Mouse (Mus musculus) stomach, postnatal 0 days (tissue): ENCODE measurements around the gene Slc25a11. TPM values are rescaled to one million over a fixed set of nuclear protein-coding genes. Genes with fewer than 3 reads are reported as not detected.

Experiments
- ATAC-seq: fragments of 200-750 bp; cut with Nextera tagmentation; 2 replicates; pipeline ENCODE4 v1.8.0; 2017; ENCODE audit not compliant: low FRiP score, low TSS enrichment
- DNase-seq: peaks from one replicate; pipeline ENCODE4 v3.0.0-alpha.2; 2016; ENCODE audit warnings: low spot score
- H3K27ac ChIP-seq: fragments of 300-500 bp; sonication (generic); replicated peaks from 2 replicates; pipeline ENCODE4 v1.5.1; 2014; ENCODE audit warnings: mild to moderate bottlenecking, control low read depth
- H3K27me3 ChIP-seq: fragments of 300-500 bp; sonication (generic); 2 replicates; pipeline ENCODE4 v1.6.1; 2014; ENCODE audit warnings: low read length; ENCODE audit not compliant: control insufficient read depth, insufficient read depth
- H3K36me3 ChIP-seq: fragments of 300-500 bp; sonication (generic); 2 replicates; pipeline ENCODE4 v1.6.1; 2014; ENCODE audit warnings: low read length, mixed read lengths; ENCODE audit not compliant: control insufficient read depth, insufficient read depth
- H3K4me1 ChIP-seq: fragments of 300-500 bp; sonication (generic); replicated peaks from 2 replicates; pipeline ENCODE4 v1.6.1; 2014; ENCODE audit warnings: antibody characterized with exemption; ENCODE audit not compliant: control insufficient read depth, insufficient read depth
- H3K4me2 ChIP-seq: fragments of 300-500 bp; sonication (generic); replicated peaks from 2 replicates; pipeline ENCODE4 v1.6.1; 2014; ENCODE audit warnings: low read depth, mild to moderate bottlenecking, control low read depth, moderate library complexity
- H3K4me3 ChIP-seq: fragments of 300-500 bp; sonication (generic); 2 replicates; pipeline ENCODE4 v1.5.1; 2014; ENCODE audit warnings: low read depth, low read length, control low read depth
- H3K9ac ChIP-seq: fragments of 300-500 bp; sonication (generic); 2 replicates; pipeline ENCODE4 v1.6.1; 2014; ENCODE audit warnings: mild to moderate bottlenecking, low read length, control low read depth, mixed read lengths
- H3K9me3 ChIP-seq: fragments of 300-500 bp; sonication (generic); 2 replicates; pipeline ENCODE4 v1.6.1; 2016; ENCODE audit warnings: low read length; ENCODE audit not compliant: control insufficient read depth
- CTCF ChIP-seq: IDR thresholded peaks from 2 replicates; pipeline ENCODE4 v1.5.1; 2016; ENCODE audit warnings: antibody characterized with exemption, low read depth, mild to moderate bottlenecking, moderate library complexity
- EP300 ChIP-seq: optimal IDR thresholded peaks from 2 replicates; pipeline ENCODE3; 2016; ENCODE audit warnings: antibody characterized with exemption
- WGBS: fragments of 180-500 bp; shearing (Covaris S2); extraction: QIAGEN DNeasy Blood & Tissue Kit; methylation state at CpG from one replicate; pipeline ENCODE4 v1.1.7; 2014; 5-methylcytosine and 5-hydroxymethylcytosine counted together
- polyA plus RNA-seq: library from polyadenylated mRNA; unstranded; fragments of >200 nt; fragmentation: Nextera tagmentation; extraction: Ambion mirVana; gene quantifications from 2 replicates; pipeline ENCODE4 v1.2.1, GENCODE M21; 2015

The Slc25a11 gene
- polyA plus RNA-seq, 1 experiment from 2014 or later, result 120 TPM

DNA sequence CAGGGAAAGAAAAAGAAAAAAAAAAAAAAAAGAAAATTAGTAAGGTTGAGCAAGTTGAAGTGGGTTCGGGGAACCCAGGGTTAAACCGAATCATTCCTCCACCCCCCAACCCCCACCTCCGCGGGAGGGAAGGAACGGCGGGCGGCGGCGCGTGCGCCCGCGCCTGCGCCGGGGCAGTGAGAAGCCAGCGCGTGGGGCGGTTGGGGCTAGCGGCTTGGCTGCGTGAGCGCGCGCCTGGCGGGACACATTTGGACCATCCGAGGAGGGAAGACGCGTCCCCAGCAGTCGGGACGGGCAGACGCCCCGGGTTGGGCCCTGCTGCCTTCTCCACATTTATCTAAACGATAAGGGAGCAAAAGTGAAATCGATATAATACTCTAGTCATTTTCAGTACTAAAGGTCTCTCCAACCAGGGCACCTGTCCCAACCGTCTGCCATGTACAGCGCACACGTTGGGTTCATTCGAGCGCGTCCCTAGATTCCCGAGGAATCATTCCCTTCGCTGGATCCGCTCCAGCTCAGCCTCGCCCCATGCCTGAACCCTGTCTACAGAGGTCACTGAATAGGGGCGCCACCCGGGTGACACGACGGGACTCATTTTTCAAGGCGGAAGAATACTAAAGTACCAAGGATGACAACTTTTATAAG, 7.8 kb upstream of the Slc25a11 start:
- Histone ChIP-seq H3K9ac (peak overlapping the region; percentile 67), H3K27ac (peak overlapping the region; percentile 100), H3K9me3 (no peaks in the 10 kb centered on the region), H3K4me3 (peak overlapping the region; percentile 100), H3K27me3 (no peaks in the 10 kb centered on the region), H3K36me3 (peaks cover 5% of the 10 kb centered on the region; the same call in 1 of the 2 replicates), H3K4me2 (peak overlapping the region; percentile 90), H3K4me1 (peaks cover 5% of the 10 kb centered on the region; the same call in 1 of the 2 replicates)
- DNase-seq (peak; percentile 88), ATAC-seq (peak; percentile 43)
- TF ChIP-seq CTCF, result no peak
- TF ChIP-seq EP300, result no peak
- under 1% methylated on average over 47 of the region's 48 CpGs for WGBS

DNA sequence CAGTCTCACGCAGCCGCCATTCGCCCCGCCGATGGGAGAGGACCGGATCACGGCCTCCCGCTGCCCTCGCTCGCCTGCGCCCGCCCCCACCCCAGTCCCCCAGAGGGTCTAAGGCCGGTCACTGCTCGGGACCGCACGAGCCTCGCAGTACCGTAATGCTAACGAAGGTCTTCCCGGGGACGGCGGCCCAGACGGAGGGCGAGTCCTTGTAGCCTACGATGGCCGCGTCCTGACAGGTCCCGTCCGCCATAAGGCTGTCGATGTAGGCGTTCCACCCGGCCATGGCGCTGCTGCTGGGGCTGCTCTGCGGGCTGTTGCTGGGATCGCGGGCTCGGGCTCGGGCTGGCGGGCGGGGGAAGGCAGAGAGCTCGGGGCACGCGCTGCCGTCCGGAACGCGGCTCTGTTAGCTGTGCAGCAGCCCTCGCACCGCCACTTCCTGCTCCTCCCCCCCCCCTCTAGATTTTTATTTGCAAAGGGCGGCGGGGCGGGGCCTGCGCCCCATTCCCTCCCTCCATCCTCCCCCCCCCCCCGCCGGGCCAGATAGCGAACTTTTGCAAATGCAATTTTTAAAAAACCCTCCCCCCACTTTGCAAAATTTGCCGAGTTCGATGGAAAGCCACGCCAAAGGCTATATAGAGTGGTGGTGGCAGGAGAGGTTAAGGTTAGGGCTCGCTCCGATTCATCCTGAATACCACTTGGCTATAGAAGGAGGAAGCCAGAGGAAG, 7.1 kb upstream of the Slc25a11 start, which contains the start of gene Pfn1:
Gene Pfn1, minus strand, starts transcription at position 447 of the 725 bp plus-strand sequence.
- H3K9ac ChIP-seq, result peak within 1 kb of the TSS; percentile 99
- peak within 1 kb of the TSS; percentile 90 for H3K4me2 ChIP-seq
- no peaks in the 10 kb centered on the region for H3K9me3 ChIP-seq
- H3K36me3 ChIP-seq, result peaks cover 10% of the 10 kb centered on the region
- H3K27ac ChIP-seq, result peak within 1 kb of the TSS; percentile 100
- WGBS, result under 1% methylated on average over 44 of the region's 61 CpGs
- no peaks in the 10 kb centered on the region for H3K27me3 ChIP-seq
- TF ChIP-seq EP300 (no peak), CTCF (no peak; the same call in 1 of the 2 replicates)
- H3K4me3 ChIP-seq, result peak within 1 kb of the TSS; percentile 100
- peaks cover 5% of the 10 kb centered on the region; the same call in 1 of the 2 replicates for H3K4me1 ChIP-seq
- ATAC-seq, result peak; percentile 53
- peak; percentile 90 for DNase-seq

DNA sequence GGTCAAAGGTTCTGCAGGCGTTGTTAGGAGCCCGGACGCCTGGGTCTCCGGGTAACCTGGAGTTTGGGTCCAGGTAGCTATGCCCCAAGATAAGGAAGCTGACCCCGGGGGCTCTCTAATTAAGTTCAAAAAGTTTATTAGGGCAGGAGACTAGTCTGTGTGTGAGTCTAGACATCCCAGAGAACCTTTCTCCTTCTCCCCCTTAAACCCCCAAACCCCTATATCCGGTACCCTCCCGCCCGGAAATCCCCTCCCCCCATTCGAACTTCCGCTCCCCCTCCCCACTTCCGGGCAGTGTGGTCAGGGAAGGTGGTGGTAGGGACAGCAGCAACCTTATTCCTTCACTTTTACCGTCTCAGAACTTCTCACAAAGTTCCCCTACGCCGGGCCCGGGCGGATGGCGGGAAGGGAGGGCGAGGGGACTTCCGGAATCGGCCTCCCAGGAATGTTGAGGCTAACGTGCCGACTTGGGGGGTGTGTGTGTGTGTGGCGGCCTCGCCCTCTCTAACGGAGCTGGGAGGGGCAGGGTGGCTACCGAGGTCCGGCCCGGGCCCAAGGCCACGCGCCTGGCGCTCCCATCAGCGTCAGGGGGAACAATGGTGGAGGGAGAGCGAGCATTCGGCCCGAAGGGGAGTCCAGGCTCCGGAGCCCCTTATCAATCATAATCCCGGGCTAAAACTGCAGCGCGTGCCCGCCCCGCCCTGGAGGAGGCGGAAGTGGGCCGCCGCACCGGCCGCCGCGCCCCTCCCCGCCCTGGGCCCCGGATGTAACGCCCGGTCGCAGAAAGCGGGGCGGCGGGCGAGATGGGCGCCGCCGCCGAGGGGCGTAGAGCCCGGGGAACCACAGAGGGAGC, 6.3 kb upstream of the Slc25a11 start:
- DNase-seq, result peak; percentile 83
- H3K4me2 ChIP-seq, result peak overlapping the region; percentile 90
- H3K4me1 ChIP-seq, result peaks cover 5% of the 10 kb centered on the region; the same call in 1 of the 2 replicates
- H3K4me3 ChIP-seq, result peak overlapping the region; percentile 100
- H3K27me3 ChIP-seq, result no peaks in the 10 kb centered on the region
- H3K27ac ChIP-seq, result peak overlapping the region; percentile 100
- peak; percentile 51 for ATAC-seq
- H3K9me3 ChIP-seq, result no peaks in the 10 kb centered on the region
- peaks cover 14% of the 10 kb centered on the region for H3K36me3 ChIP-seq
- TF ChIP-seq EP300 (peak; percentile 21), CTCF (no peak; the same call in 1 of the 2 replicates)
- under 1% methylated on average over 45 of the region's 63 CpGs for WGBS
- peak overlapping the region; percentile 99 for H3K9ac ChIP-seq

DNA sequence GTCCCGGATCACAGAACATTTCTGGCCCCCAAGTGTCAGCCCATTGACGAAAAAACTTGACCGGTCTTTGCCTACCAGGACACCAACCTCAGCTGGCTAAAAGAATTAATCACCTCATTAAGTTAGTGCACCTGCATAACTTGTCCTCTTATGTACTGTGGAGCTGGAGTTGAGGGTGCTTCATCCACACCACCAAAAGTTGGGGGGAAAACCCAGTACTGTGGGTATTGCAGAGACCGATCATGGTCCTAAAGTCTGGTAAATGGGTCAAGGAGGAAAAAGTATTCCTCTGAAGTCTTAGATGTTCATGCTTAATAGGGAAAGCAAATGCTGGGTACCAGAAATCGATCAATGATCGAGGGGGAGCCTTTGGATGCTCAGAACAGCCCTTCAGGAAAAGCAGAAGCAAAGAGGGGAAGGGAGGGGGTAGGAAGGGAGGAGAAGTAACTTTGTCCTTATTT, 5.6 kb upstream of the Slc25a11 start:
- no peak for ATAC-seq
- 23% methylated on average over 6 of the region's 6 CpGs for WGBS

DNA sequence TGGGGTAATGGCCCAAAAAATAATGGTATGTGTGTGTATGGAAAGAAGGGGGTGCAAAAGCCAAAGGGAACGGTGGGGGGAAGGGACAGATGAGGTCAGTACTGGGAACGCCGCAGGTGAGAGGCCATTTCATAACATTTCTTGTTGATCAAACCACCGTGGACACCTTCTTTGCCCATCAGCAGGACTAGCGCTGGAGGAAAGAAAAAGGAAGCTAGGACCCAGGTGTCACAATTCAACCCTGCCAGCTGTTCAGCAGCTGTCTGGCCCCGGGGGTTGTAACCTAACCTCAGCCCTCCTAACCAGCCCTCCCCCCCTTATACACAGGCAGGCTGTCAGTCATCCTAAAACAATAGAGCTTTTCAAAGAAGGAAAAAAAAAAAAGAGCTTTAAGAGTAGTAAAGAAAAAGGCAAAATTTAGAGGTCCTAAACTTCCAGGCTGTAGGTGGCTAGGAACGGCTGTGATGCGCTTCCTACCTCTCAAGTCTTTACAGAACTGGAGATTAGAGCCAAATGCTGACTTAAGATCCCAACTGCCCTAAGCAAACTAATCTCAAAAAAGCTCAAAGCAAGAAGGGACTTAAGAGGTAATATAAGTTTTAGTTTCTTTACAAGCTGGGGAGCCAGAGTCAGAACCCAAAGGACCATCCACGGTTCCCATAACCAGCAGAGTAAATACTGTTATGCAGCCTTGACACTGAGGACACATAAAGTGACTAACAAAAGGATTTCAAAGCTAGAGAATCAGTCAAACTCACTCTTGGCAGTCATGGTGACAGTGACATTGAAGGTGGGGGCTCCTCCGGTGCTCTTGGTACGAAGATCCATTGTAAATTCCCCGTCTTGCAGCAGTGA, 5.0 kb upstream of the Slc25a11 start:
- no peaks in the 10 kb centered on the region for H3K9me3 ChIP-seq
- TF ChIP-seq EP300 (no peak), CTCF (no peak)
- H3K27me3 ChIP-seq, result no peaks in the 10 kb centered on the region
- 37% methylated on average over 12 of the region's 12 CpGs for WGBS
- peaks cover 14% of the 10 kb centered on the region for H3K36me3 ChIP-seq
- H3K4me2 ChIP-seq, result peak overlapping the region; percentile 90
- H3K4me3 ChIP-seq, result peak overlapping the region; percentile 100
- ATAC-seq, result no peak
- H3K4me1 ChIP-seq, result peaks cover 5% of the 10 kb centered on the region
- no peak for DNase-seq
- peak overlapping the region; percentile 67 for H3K27ac ChIP-seq
- peak overlapping the region; percentile 99; the same call in 1 of the 2 replicates for H3K9ac ChIP-seq

More for the DNA sequence above, 5.6 kb upstream of the Slc25a11 start:
- TF ChIP-seq CTCF (no peak), EP300 (no peak)
- DNase-seq, result no peak
- Histone ChIP-seq H3K27ac (peak overlapping the region; percentile 100), H3K9me3 (no peaks in the 10 kb centered on the region), H3K9ac (peak overlapping the region; percentile 99), H3K4me2 (peak overlapping the region; percentile 90), H3K36me3 (peaks cover 14% of the 10 kb centered on the region), H3K4me1 (peaks cover 5% of the 10 kb centered on the region), H3K4me3 (peak overlapping the region; percentile 100), H3K27me3 (no peaks in the 10 kb centered on the region)
